Mouse (Mus musculus) midbrain, postnatal 0 days (tissue): ENCODE measurements at regions not wholly inside any gene's neighbourhood (a gene's known extent, or its start where the extent isn't known, plus 50 kb on each side); places are given as distances from the start of the nearest gene placed in this dataset.
A peak's percentile ranks its signal among the peaks of the same experiment; 100 is the strongest.

Source experiments
- ATAC-seq: fragments of 200-750 bp; cut with Nextera tagmentation; 2 replicates; pipeline ENCODE4 v1.8.0; 2017; ENCODE audit warnings: moderate number of reproducible peaks, mild to moderate bottlenecking, moderate TSS enrichment, moderate library complexity; ENCODE audit not compliant: low FRiP score
- DNase-seq: peaks from one replicate; pipeline ENCODE4 v3.0.0-alpha.2; 2015; ENCODE audit warnings: low spot score
- H3K27ac ChIP-seq: fragments of 300-500 bp; sonication (generic); 2 replicates; pipeline ENCODE4 v1.5.1; 2014; ENCODE audit warnings: low read depth, mild to moderate bottlenecking, low read length, mixed read lengths
- H3K27me3 ChIP-seq: fragments of 300-500 bp; sonication (generic); 2 replicates; pipeline ENCODE4 v1.6.1; 2014; ENCODE audit warnings: low read length, control low read depth, mixed read lengths; ENCODE audit not compliant: insufficient read depth
- H3K36me3 ChIP-seq: fragments of 300-500 bp; sonication (generic); 2 replicates; pipeline ENCODE4 v1.6.1; 2014; ENCODE audit warnings: low read length, control low read depth, mixed read lengths; ENCODE audit not compliant: insufficient read depth
- H3K4me1 ChIP-seq: fragments of 300-500 bp; sonication (generic); 2 replicates; pipeline ENCODE4 v1.6.1; 2014; ENCODE audit warnings: mild to moderate bottlenecking, control low read depth, antibody characterized with exemption, low read length, mixed read lengths; ENCODE audit not compliant: insufficient read depth
- H3K4me2 ChIP-seq: fragments of 300-500 bp; sonication (generic); 2 replicates; pipeline ENCODE4 v1.6.1; 2014; ENCODE audit warnings: low read depth, mild to moderate bottlenecking, low read length, mixed read lengths; ENCODE audit not compliant: poor library complexity, severe bottlenecking
- H3K4me3 ChIP-seq: fragments of 300-500 bp; sonication (generic); 2 replicates; pipeline ENCODE4 v1.5.1; 2014; ENCODE audit warnings: low read depth, mild to moderate bottlenecking, low read length, moderate library complexity
- H3K9ac ChIP-seq: fragments of 300-500 bp; sonication (generic); replicated peaks from 2 replicates; pipeline ENCODE4 v1.6.1; 2014; ENCODE audit warnings: mild to moderate bottlenecking, low read length, moderate library complexity, mixed read lengths; ENCODE audit not compliant: poor library complexity, severe bottlenecking
- H3K9me3 ChIP-seq: fragments of 300-500 bp; sonication (generic); 2 replicates; pipeline ENCODE4 v1.6.1; 2016; ENCODE audit warnings: low read length, control low read depth
- CTCF ChIP-seq: IDR thresholded peaks from 2 replicates; pipeline ENCODE4 v1.5.1; 2016; ENCODE audit warnings: antibody characterized with exemption, mild to moderate bottlenecking
- WGBS: fragments of 180-500 bp; shearing (Covaris S2); extraction: QIAGEN DNeasy Blood & Tissue Kit; methylation state at CpG from one replicate; pipeline ENCODE4 v1.1.7; 2014; 5-methylcytosine and 5-hydroxymethylcytosine counted together

DNA sequence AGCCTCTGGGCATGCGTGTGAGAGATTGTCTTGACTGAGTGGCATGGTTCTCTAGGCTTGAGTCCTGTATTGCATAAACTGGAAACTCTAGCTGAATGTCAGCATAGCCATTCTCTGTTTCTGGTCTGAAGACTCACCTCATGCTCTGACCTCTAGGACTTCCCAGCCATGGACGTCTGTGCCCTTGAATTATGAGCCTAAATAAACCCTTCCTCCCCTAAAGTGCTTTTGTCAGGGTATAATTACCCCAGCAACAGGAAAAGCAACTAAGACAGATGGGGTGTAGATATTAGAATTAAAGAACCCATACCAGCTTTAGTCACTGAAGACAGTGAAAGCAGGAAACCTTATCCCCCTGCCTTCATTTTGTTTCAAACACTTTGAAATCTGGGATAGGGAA is 253.3 kb downstream of the Tpbg start:
- Histone ChIP-seq H3K9me3 (no peaks in the 10 kb centered on the region), H3K27ac (no peak overlapping the region), H3K4me3 (no peak overlapping the region), H3K9ac (no peak overlapping the region), H3K27me3 (no peaks in the 10 kb centered on the region), H3K36me3 (no peaks in the 10 kb centered on the region), H3K4me2 (no peak overlapping the region), H3K4me1 (no peaks in the 10 kb centered on the region)
- DNase-seq = no peak
- no peak for ATAC-seq
- no peak for TF ChIP-seq CTCF
- WGBS = 77% methylated on average over 2 of the region's 2 CpGs

DNA sequence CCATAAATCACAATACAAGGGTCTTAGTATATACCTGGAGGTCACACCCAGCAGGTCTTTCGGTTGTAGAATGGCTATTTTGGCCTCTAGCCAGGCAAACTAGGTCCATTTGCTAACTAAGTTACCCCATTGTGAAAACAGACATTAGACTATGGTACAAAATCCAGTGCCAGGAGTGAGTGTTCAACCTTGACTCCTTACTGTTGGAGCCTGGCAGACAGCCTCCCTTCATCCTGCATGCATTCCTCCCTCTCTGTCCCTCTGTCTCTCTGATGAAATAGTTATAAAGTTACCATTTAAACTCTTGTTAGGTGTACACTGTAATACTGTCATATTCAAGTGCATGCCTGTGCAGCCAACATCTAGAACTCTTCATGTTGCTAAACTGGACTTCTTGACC is 254.1 kb downstream of the Tpbg start:
- no peak overlapping the region for H3K9ac ChIP-seq
- ATAC-seq = no peak
- H3K4me1 ChIP-seq = no peaks in the 10 kb centered on the region
- H3K27ac ChIP-seq = no peak overlapping the region
- H3K4me3 ChIP-seq = no peak overlapping the region
- TF ChIP-seq CTCF = no peak
- no peaks in the 10 kb centered on the region for H3K9me3 ChIP-seq
- H3K36me3 ChIP-seq = no peaks in the 10 kb centered on the region
- H3K4me2 ChIP-seq = no peak overlapping the region
- WGBS = 97% methylated on average over 1 of the region's 1 CpGs
- no peaks in the 10 kb centered on the region for H3K27me3 ChIP-seq
- no peak for DNase-seq

DNA sequence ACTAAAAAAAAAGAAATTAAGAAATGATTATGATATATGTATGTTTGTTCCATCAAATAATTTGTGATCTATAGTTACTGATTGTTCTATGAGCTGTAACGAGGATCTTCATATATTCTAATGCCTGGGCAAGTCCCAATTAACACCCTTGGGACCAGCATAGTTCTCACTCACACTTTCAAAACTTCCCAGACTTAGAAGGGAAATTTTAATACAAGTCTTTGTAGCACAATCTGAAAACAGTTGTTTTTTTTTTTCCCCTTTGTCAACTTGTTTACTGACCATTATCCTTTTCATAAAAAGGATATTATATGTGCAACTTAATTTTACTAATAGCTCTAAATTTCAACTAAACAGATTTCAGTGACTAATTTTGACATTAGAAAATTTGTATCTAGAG is 257.1 kb downstream of the Tpbg start:
- Histone ChIP-seq H3K4me3 (no peak overlapping the region), H3K9ac (no peak overlapping the region), H3K27me3 (no peaks in the 10 kb centered on the region), H3K4me1 (no peaks in the 10 kb centered on the region), H3K27ac (no peak overlapping the region), H3K36me3 (no peaks in the 10 kb centered on the region), H3K9me3 (no peaks in the 10 kb centered on the region), H3K4me2 (no peak overlapping the region)
- ATAC-seq (no peak), DNase-seq (no peak)
- TF ChIP-seq CTCF = no peak
- WGBS = 91% methylated on average over 1 of the region's 1 CpGs

DNA sequence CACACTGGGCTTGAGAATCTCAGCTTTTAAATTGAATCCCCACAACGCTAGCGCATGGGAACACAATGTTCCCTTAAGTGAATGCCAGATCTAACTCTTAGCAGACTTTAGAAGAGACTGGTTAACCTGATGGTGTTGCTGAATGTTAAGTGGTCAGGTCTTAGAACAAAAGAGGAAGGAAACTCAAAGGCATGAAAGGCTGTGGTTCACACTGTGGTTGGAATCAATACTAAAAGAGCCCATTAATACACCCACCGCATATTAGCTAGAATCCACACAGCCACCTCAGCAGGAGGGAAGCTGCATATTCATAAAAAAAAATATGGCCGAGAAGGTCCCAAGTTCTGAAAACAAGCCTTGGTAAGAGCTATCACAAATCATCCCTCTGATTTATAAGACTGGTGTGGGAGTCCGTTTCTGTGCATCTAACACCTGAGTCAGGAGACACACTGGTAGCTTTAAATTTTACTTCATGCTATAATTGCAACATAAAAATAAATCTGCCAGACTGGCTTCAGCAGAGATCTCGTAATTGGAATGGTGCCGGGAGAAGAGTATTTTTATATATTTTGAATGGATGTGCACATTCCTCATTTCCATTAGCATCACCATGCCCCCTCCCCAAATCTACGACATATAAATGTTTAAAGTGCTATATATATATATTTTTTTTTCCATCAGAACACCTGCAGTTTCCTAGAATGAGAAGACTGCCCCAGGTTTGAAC is 259.3 kb downstream of the Tpbg start:
- Histone ChIP-seq H3K27me3 (no peaks in the 10 kb centered on the region), H3K9me3 (no peaks in the 10 kb centered on the region), H3K27ac (no peak overlapping the region), H3K4me2 (no peak overlapping the region), H3K9ac (no peak overlapping the region), H3K4me3 (no peak overlapping the region), H3K4me1 (no peaks in the 10 kb centered on the region), H3K36me3 (no peaks in the 10 kb centered on the region)
- no peak for TF ChIP-seq CTCF
- ATAC-seq (0 out of 2 replicates have a peak, but pooled peaks have one; percentile 16), DNase-seq (peak; percentile 20)
- WGBS = 81% methylated on average over 8 of the region's 8 CpGs

DNA sequence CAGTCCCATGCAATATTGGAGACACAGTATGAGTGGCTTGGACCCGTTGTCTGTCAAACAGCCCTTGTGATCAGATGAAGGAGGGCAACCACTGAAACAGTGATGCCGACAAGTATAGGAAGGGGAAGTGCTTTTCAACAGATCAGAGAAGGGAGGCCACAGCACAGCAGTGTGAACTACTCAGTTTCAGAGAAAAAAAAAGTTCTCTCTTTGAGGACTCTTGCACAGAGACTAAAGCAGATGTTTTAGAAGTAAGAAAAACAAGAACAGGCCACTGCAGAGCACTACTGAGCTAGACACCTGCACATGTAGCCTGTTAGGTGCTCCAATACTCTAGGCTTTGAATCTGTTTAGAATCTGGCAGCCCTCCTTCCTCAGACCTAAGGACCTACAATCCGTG is 261.4 kb downstream of the Tpbg start:
- DNase-seq (no peak), ATAC-seq (no peak)
- H3K27ac ChIP-seq = no peak overlapping the region
- no peak overlapping the region for H3K9ac ChIP-seq
- WGBS = 84% methylated on average over 3 of the region's 3 CpGs
- H3K9me3 ChIP-seq = no peaks in the 10 kb centered on the region
- no peaks in the 10 kb centered on the region for H3K27me3 ChIP-seq
- no peaks in the 10 kb centered on the region for H3K4me1 ChIP-seq
- H3K36me3 ChIP-seq = no peaks in the 10 kb centered on the region
- TF ChIP-seq CTCF = no peak
- no peak overlapping the region for H3K4me2 ChIP-seq
- H3K4me3 ChIP-seq = no peak overlapping the region

DNA sequence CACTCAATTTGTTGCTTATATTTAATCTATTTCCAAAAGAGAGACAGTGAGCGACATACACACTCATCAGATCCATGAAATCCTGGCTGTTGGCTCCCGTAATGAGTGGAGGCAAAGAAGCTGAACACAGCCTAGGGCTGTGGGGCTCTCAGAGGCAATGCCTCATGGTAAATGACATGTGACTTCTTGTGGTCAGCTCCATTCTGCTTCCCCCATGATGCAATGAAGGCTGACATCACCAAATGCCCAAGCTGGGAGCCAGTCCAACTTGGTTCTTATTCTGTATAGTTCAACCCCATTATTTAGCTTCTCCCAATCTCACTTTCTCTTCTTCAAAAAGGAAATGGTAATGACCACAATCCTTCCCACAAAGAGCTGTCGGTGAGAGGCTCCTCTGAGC is 262.5 kb downstream of the Tpbg start:
- H3K4me2 ChIP-seq = no peak overlapping the region
- H3K27ac ChIP-seq = no peak overlapping the region
- H3K9me3 ChIP-seq = no peaks in the 10 kb centered on the region
- H3K27me3 ChIP-seq = no peaks in the 10 kb centered on the region
- 72% methylated on average over 3 of the region's 3 CpGs for WGBS
- no peak for TF ChIP-seq CTCF
- H3K4me3 ChIP-seq = no peak overlapping the region
- no peaks in the 10 kb centered on the region for H3K4me1 ChIP-seq
- no peak for DNase-seq
- no peaks in the 10 kb centered on the region for H3K36me3 ChIP-seq
- no peak overlapping the region for H3K9ac ChIP-seq
- ATAC-seq = no peak
